Mouse (Mus musculus): ENCODE measurements at regions not wholly inside any gene's neighbourhood (a gene's known extent, or its start where the extent isn't known, plus 50 kb on each side); places are given as distances from the start of the nearest gene placed in this dataset.

- ATAC-seq (replicated peaks; ENCODE audit: low read depth, poor library complexity, severe bottlenecking) = no peak
These were observed 80.5 kb upstream of the Pabpc6 start for GRCm38 (mm10) chr17:9750046-9750445.

GRCm38 (mm10) chr17:9749301-9749700 lies 79.8 kb upstream of the Pabpc6 start:
- no peak for ATAC-seq (replicated peaks; ENCODE audit: low read depth, poor library complexity, severe bottlenecking)

GRCm38 (mm10) chr17:9747893-9748292 lies 78.4 kb upstream of the Pabpc6 start:
- no peak for ATAC-seq (replicated peaks; ENCODE audit: low read depth, poor library complexity, severe bottlenecking)

- ATAC-seq (replicated peaks; ENCODE audit: low read depth, poor library complexity, severe bottlenecking) = 0 out of 2 replicates have a peak, but pooled peaks have one; percentile 32
These were observed 73.8 kb upstream of the Pabpc6 start for GRCm38 (mm10) chr17:9743342-9743741.

- no peak for ATAC-seq (replicated peaks; ENCODE audit: low read depth, poor library complexity, severe bottlenecking)
These were observed 71.8 kb upstream of the Pabpc6 start for GRCm38 (mm10) chr17:9741321-9741720.

GRCm38 (mm10) chr17:9729020-9729419 lies 59.5 kb upstream of the Pabpc6 start:
- ATAC-seq (replicated peaks; ENCODE audit: low read depth, poor library complexity, severe bottlenecking) = no peak

GRCm38 (mm10) chr17:9725704-9726469 lies 56.4 kb upstream of the Pabpc6 start:
- ATAC-seq (replicated peaks; ENCODE audit: low read depth, poor library complexity, severe bottlenecking) = no peak

- ATAC-seq (replicated peaks; ENCODE audit: low read depth, poor library complexity, severe bottlenecking) = no peak
These were observed 54.0 kb upstream of the Pabpc6 start for GRCm38 (mm10) chr17:9723484-9723883.

GRCm38 (mm10) chr17:9722709-9723108 lies 53.2 kb upstream of the Pabpc6 start:
- no peak for ATAC-seq (replicated peaks; ENCODE audit: low read depth, poor library complexity, severe bottlenecking)
